Mouse (Mus musculus) CH12.LX (cell line): Measurements from ENCODE around the gene Mroh2a. TPM values are rescaled to one million over a fixed set of nuclear protein-coding genes. Genes with fewer than 3 reads are reported as not detected.

Experiments
- DNase-seq: peaks from one replicate; pipeline ENCODE4 v3.0.0-alpha.2; 2013; ENCODE audit errors: extremely low read depth
- H3K27ac ChIP-seq: 2 replicates; pipeline ENCODE4 v1.5.1; 2012; ENCODE audit warnings: low read depth, mild to moderate bottlenecking, control low read depth, moderate library complexity; ENCODE audit not compliant: insufficient read depth
- H3K27me3 ChIP-seq: replicated peaks from 2 replicates; pipeline ENCODE3; 2012; ENCODE audit warnings: inconsistent platforms
- H3K36me3 ChIP-seq, 2 experiments: replicated peaks in 1 of 2; 2 replicates each; pipeline versions ENCODE3 to v1.6.1; 2012; ENCODE audit warnings: inconsistent platforms in 1 of 2, low read length in 1 of 2, mild to moderate bottlenecking in 1 of 2, mixed read lengths in 1 of 2, moderate library complexity in 1 of 2; ENCODE audit not compliant: control insufficient read depth in 1 of 2, insufficient read depth in 1 of 2
- H3K4me1 ChIP-seq, 2 experiments: 2 replicates each; pipeline ENCODE4 v1.6.1; 2012; ENCODE audit warnings: inconsistent platforms in 1 of 2, moderate library complexity in 1 of 2; ENCODE audit not compliant: insufficient read depth in 2 of 2, control insufficient read depth in 1 of 2
- H3K4me2 ChIP-seq: 2 replicates; pipeline ENCODE4 v1.6.1; 2012; ENCODE audit warnings: low read depth, mild to moderate bottlenecking, control low read depth; ENCODE audit not compliant: poor library complexity, insufficient read depth, severe bottlenecking
- H3K4me3 ChIP-seq, 3 experiments: fragments of 150-350 bp in 1 of 3; sonication (generic) in 1 of 3; replicated peaks in 1 of 3; 2 replicates each; pipeline versions ENCODE3 to v1.5.1; 2011 to 2012; ENCODE audit warnings: low read depth in 2 of 3, low read length in 2 of 3, mild to moderate bottlenecking in 2 of 3, moderate library complexity in 2 of 3, control low read depth in 1 of 3, improper control_type of control experiment in 1 of 3, inconsistent platforms in 1 of 3, mixed read lengths in 1 of 3; ENCODE audit not compliant: poor library complexity in 1 of 3
- H3K79me2 ChIP-seq: replicated peaks from 2 replicates; pipeline ENCODE4 v1.6.1; 2012; ENCODE audit warnings: mild to moderate bottlenecking, moderate library complexity; ENCODE audit not compliant: control insufficient read depth, poor library complexity, insufficient read depth, severe bottlenecking; ENCODE audit errors: extremely low read depth
- H3K9ac ChIP-seq: 2 replicates; pipeline ENCODE4 v1.6.1; 2012; ENCODE audit warnings: low read depth, mild to moderate bottlenecking, control low read depth, moderate library complexity; ENCODE audit not compliant: insufficient read depth
- H3K9me3 ChIP-seq: replicated peaks from 2 replicates; pipeline ENCODE3; 2012; ENCODE audit warnings: low read length, inconsistent platforms, mixed read lengths
- BHLHE40 ChIP-seq: IDR thresholded peaks from 2 replicates; pipeline ENCODE4 v1.6.1; 2011; ENCODE audit warnings: mild to moderate bottlenecking, low read depth, low read length, improper control_type of control experiment
- CHD1 ChIP-seq: IDR thresholded peaks from 2 replicates; pipeline ENCODE4 v1.6.1; 2012; ENCODE audit warnings: low read depth, low read length, improper control_type of control experiment, inconsistent platforms
- CHD2 ChIP-seq: IDR thresholded peaks from 2 replicates; pipeline ENCODE4 v1.6.1; 2011; ENCODE audit warnings: low read length, improper control_type of control experiment
- CTCF ChIP-seq, 2 experiments: IDR thresholded peaks in 1 of 2; conservative IDR thresholded peaks in 1 of 2; 2 replicates each; pipeline ENCODE4 v1.5.1; 2011 to 2012; ENCODE audit warnings: low read depth in 2 of 2, low read length in 2 of 2, improper control_type of control experiment in 1 of 2, inconsistent platforms in 1 of 2, mild to moderate bottlenecking in 1 of 2, moderate library complexity in 1 of 2
- E2F4 ChIP-seq: IDR thresholded peaks from 2 replicates; pipeline ENCODE4 v1.6.1; 2011; ENCODE audit warnings: low read depth, low read length, improper control_type of control experiment; ENCODE audit not compliant: insufficient replicate concordance
- ELF1 ChIP-seq: IDR thresholded peaks from 2 replicates; pipeline ENCODE4 v1.6.1; 2014; ENCODE audit warnings: low read depth, mild to moderate bottlenecking, inconsistent platforms, low read length, improper control_type of control experiment
- EP300 ChIP-seq: IDR thresholded peaks from 2 replicates; pipeline ENCODE4 v1.6.1; 2011; ENCODE audit warnings: low read length, improper control_type of control experiment
- ETS1 ChIP-seq: conservative IDR thresholded peaks from 2 replicates; pipeline ENCODE4 v1.6.1; 2012; ENCODE audit warnings: low read depth, mild to moderate bottlenecking, inconsistent platforms, low read length, improper control_type of control experiment, moderate library complexity
- GABPA ChIP-seq: IDR thresholded peaks from 2 replicates; pipeline ENCODE4 v1.6.1; 2012; ENCODE audit warnings: low read depth, low read length, improper control_type of control experiment, inconsistent platforms; ENCODE audit not compliant: insufficient replicate concordance
- HCFC1 ChIP-seq: IDR thresholded peaks from 2 replicates; pipeline ENCODE4 v1.6.1; 2012; ENCODE audit warnings: low read depth, mild to moderate bottlenecking, inconsistent platforms, low read length, improper control_type of control experiment
- IRF4 ChIP-seq: IDR thresholded peaks from 2 replicates; pipeline ENCODE4 v1.6.1; 2014; ENCODE audit warnings: low read depth, mild to moderate bottlenecking, inconsistent platforms, low read length, improper control_type of control experiment
- JUN ChIP-seq: IDR thresholded peaks from 2 replicates; pipeline ENCODE4 v1.6.1; 2011; ENCODE audit warnings: low read depth, mild to moderate bottlenecking, low read length, improper control_type of control experiment, moderate library complexity; ENCODE audit not compliant: insufficient read depth
- JUND ChIP-seq: conservative IDR thresholded peaks from 2 replicates; pipeline ENCODE4 v1.6.1; 2011; ENCODE audit warnings: low read depth, low read length, improper control_type of control experiment
- KAT2A ChIP-seq: IDR thresholded peaks from 2 replicates; pipeline ENCODE4 v1.6.1; 2012; ENCODE audit warnings: low read length, improper control_type of control experiment, inconsistent platforms; ENCODE audit not compliant: insufficient replicate concordance
- MAFK ChIP-seq: IDR thresholded peaks from 2 replicates; pipeline ENCODE4 v1.6.1; 2011; ENCODE audit warnings: low read length, improper control_type of control experiment; ENCODE audit not compliant: insufficient replicate concordance
- MAX ChIP-seq: IDR thresholded peaks from 2 replicates; pipeline ENCODE4 v1.6.1; 2011; ENCODE audit warnings: low read length, improper control_type of control experiment
- MAZ ChIP-seq: IDR thresholded peaks from 2 replicates; pipeline ENCODE4 v1.6.1; 2012; ENCODE audit warnings: low read depth, mild to moderate bottlenecking, inconsistent platforms, low read length, improper control_type of control experiment, moderate library complexity
- MEF2A ChIP-seq: IDR thresholded peaks from 2 replicates; pipeline ENCODE4 v1.6.1; 2014; ENCODE audit warnings: low read depth, mild to moderate bottlenecking, inconsistent platforms, low read length, improper control_type of control experiment, borderline replicate concordance
- MXI1 ChIP-seq: IDR thresholded peaks from 2 replicates; pipeline ENCODE4 v1.6.1; 2011; ENCODE audit warnings: mild to moderate bottlenecking, low read depth, low read length, improper control_type of control experiment
- MYC ChIP-seq: IDR thresholded peaks from 2 replicates; pipeline ENCODE4 v1.6.1; 2011; ENCODE audit warnings: low read depth, mild to moderate bottlenecking, improper control_type of control experiment, low read length
- NELFE ChIP-seq: IDR thresholded peaks from 2 replicates; pipeline ENCODE4 v1.6.1; 2011; ENCODE audit warnings: low read depth, low read length, improper control_type of control experiment
- NRF1 ChIP-seq: IDR thresholded peaks from 2 replicates; pipeline ENCODE4 v1.6.1; 2014; ENCODE audit warnings: low read depth, mild to moderate bottlenecking, inconsistent platforms, low read length, improper control_type of control experiment, moderate library complexity
- PAX5 ChIP-seq: IDR thresholded peaks from 2 replicates; pipeline ENCODE4 v1.6.1; 2012; ENCODE audit warnings: low read length, inconsistent platforms, mixed read lengths
- POLR2A ChIP-seq: IDR thresholded peaks from 2 replicates; pipeline ENCODE4 v1.6.1; 2011; ENCODE audit warnings: low read depth, mild to moderate bottlenecking, improper control_type of control experiment, low read length
- POLR2AphosphoS2 ChIP-seq: IDR thresholded peaks from 2 replicates; pipeline ENCODE4 v1.6.1; 2011; ENCODE audit warnings: low read depth, low read length, improper control_type of control experiment
- RAD21 ChIP-seq: IDR thresholded peaks from 2 replicates; pipeline ENCODE4 v1.6.1; 2011; ENCODE audit warnings: low read depth, mild to moderate bottlenecking, low read length, improper control_type of control experiment, moderate library complexity
- RCOR1 ChIP-seq: conservative IDR thresholded peaks from 2 replicates; pipeline ENCODE4 v1.6.1; 2012; ENCODE audit warnings: low read depth, mild to moderate bottlenecking, inconsistent platforms, low read length, improper control_type of control experiment
- SIN3A ChIP-seq: IDR thresholded peaks from 2 replicates; pipeline ENCODE4 v1.6.1; 2012; ENCODE audit warnings: low read length, improper control_type of control experiment, inconsistent platforms
- SMC3 ChIP-seq: IDR thresholded peaks from 2 replicates; pipeline ENCODE4 v1.6.1; 2011; ENCODE audit warnings: low read depth, low read length, improper control_type of control experiment
- TBP ChIP-seq: conservative IDR thresholded peaks from 2 replicates; pipeline ENCODE4 v1.6.1; 2011; ENCODE audit warnings: low read depth, low read length, improper control_type of control experiment
- TCF12 ChIP-seq: IDR thresholded peaks from 2 replicates; pipeline ENCODE4 v1.6.1; 2014; ENCODE audit warnings: low read depth, mild to moderate bottlenecking, inconsistent platforms, low read length, improper control_type of control experiment
- UBTF ChIP-seq: IDR thresholded peaks from 2 replicates; pipeline ENCODE4 v1.6.1; 2012; ENCODE audit warnings: low read depth, mild to moderate bottlenecking, inconsistent platforms, low read length, improper control_type of control experiment, moderate library complexity
- USF1 ChIP-seq: IDR thresholded peaks from 2 replicates; pipeline ENCODE4 v1.6.1; 2014; ENCODE audit warnings: low read depth, mild to moderate bottlenecking, inconsistent platforms, low read length, improper control_type of control experiment
- USF2 ChIP-seq: conservative IDR thresholded peaks from 2 replicates; pipeline ENCODE4 v1.6.1; 2011; ENCODE audit warnings: low read depth, low read length, improper control_type of control experiment
- ZC3H11A ChIP-seq: IDR thresholded peaks from 2 replicates; pipeline ENCODE4 v1.6.1; 2012; ENCODE audit warnings: low read depth, mild to moderate bottlenecking, inconsistent platforms, low read length, improper control_type of control experiment
- ZKSCAN1 ChIP-seq: IDR thresholded peaks from 2 replicates; pipeline ENCODE4 v1.6.1; 2012; ENCODE audit warnings: low read depth, inconsistent platforms, low read length, improper control_type of control experiment, borderline replicate concordance
- ZMIZ1 ChIP-seq: IDR thresholded peaks from 2 replicates; pipeline ENCODE4 v1.6.1; 2012; ENCODE audit warnings: low read depth, mild to moderate bottlenecking, inconsistent platforms, low read length, improper control_type of control experiment
- ZNF384 ChIP-seq: IDR thresholded peaks from 2 replicates; pipeline ENCODE4 v1.6.1; 2012; ENCODE audit warnings: low read depth, low read length, improper control_type of control experiment, inconsistent platforms
- dilution Hi-C: fragments of 300-500 bp; cut with MboI; formaldehyde crosslinking; loops from 2 replicates; pipeline ENCODE4 v1.14.3; 2020; ENCODE audit warnings: low sequenced_read_pairs; ENCODE audit not compliant: extremely low pct_unique_long_range_greater_than_20kb, extremely low pct_ligation_motif_present
- in situ Hi-C: fragments of 300-500 bp; cut with MboI; formaldehyde crosslinking; loops from 3 replicates; pipeline ENCODE4 v1.14.3; 2019; ENCODE audit warnings: low sequenced_read_pairs, low pct_ligation_motif_present, low pct_unique_long_range_greater_than_20kb, mixed read lengths
- polyA plus RNA-seq: library from polyadenylated mRNA; unstranded; fragments of >175 nt; gene quantifications from 2 replicates; pipeline ENCODE4 v1.2.1, GENCODE M21; 2012; ENCODE audit warnings: low read depth; ENCODE audit not compliant: insufficient read length
- total RNA-seq, 2 experiments: library from RNA; depleted of rRNA; stranded (reverse); fragments of 300-350 nt in 1 of 2; fragments of >200 nt in 1 of 2; gene quantifications; 2 replicates each; pipeline ENCODE4 v1.2.3; 2012 to 2014

Gene Mroh2a
- total and polyA plus RNA-seq, 3 experiments, result 0.17 to 1.0 TPM; not detected in 1

DNA sequence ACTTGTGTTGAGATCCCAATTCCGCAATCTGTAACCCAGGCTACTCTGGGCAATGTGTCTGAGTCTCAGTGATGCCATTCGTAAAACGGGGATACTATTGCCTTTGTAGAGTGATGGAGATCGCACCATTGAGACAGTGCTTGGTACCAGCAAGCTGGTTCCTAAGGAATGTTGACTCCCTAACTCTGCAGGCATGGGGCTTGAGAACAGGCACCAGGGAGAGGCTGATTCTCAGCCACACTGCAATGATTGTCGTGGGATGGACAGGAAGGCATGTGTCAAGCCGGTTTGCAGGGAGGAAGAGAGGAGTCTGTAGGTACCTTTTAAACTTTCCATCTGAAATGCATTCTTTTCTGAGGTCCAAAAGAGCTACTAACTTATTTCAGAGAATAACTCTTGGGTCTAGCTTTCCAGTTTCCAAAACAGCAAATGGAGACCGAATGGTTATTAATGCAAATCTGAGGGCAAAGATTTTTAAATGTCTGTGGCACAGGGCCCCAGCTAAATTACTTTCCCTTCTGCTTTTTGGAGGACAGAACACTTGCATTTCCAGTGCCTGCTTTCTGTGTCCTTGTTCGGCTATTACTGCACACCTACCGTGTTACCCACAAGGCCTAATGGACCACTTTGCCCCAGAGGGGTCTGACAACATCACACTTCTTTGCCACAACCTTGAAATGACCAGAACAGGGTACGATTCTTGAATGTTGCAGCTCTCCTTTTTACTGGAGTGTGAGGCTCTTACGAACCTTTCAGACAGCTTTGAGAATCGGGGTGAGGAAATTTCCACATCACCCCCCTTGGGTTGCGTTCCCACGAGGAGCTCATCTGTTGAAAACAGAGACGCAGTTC lies 56.8 kb downstream of the Mroh2a start:
- TF ChIP-seq CHD2 (peak; percentile 36; the same call in 1 of the 2 replicates), JUND (peak; percentile 41; the same call in 1 of the 2 replicates), RCOR1 (peak; percentile 97), CHD1 (no peak), MXI1 (peak; percentile 32; the same call in 1 of the 2 replicates), MYC (peak; percentile 65), POLR2A (no peak), HCFC1 (no peak), BHLHE40 (peak; percentile 94), ZC3H11A (no peak), POLR2AphosphoS2 (no peak), USF2 (no peak), USF1 (no peak), GABPA (no peak), TBP (no peak), MEF2A (peak; percentile 94), PAX5 (no peak), NELFE (no peak), ETS1 (peak; percentile 86), MAX (peak; percentile 28), MAFK (peak; percentile 99), ZKSCAN1 (no peak), IRF4 (peak; percentile 100), SIN3A (peak; percentile 90), ELF1 (0 out of 2 replicates have a peak, but pooled peaks have one; percentile 29), EP300 (peak; percentile 97), KAT2A (no peak), E2F4 (no peak), ZMIZ1 (no peak), UBTF (no peak), JUN (0 out of 2 replicates have a peak, but pooled peaks have one; percentile 30), NRF1 (no peak), ZNF384 (peak; percentile 39; the same call in 1 of the 2 replicates), RAD21 (no peak), TCF12 (peak; percentile 83), SMC3 (no peak), MAZ (peak; percentile 76), CTCF (conservative IDR thresholded peaks at IDR 0.05 in 1 of 2, IDR thresholded peaks at IDR 0.05 in 1 of 2; ENCODE audit: low read depth in 2 of 2, low read length in 2 of 2) (peak in 1 of 2 experiments; percentile 4; a peak in 1 of 4 replicates)
- TF ChIP-seq, all 38 proteins: peak for 19
- in situ Hi-C loops, result loop anchor here (10.0 to 25.0 kb wide), 2 partner anchors 149 to 321 kb away; partner anchors contain the start of gene Ugt1a6a

More for the DNA sequence above, 56.8 kb downstream of the Mroh2a start:
- H3K4me2 ChIP-seq, result peak overlapping the region; percentile 14
- no peak overlapping the region for H3K27ac ChIP-seq
- no peaks in the 10 kb centered on the region for H3K79me2 ChIP-seq
- H3K4me1 ChIP-seq, result peaks cover 13 to 22% of the 10 kb centered on the region in 2 experiments
- H3K4me3 ChIP-seq, result peak overlapping the region in 1 of 3 experiments; percentile 5
- dilution Hi-C loops, result no loop called here
- DNase-seq, result peak; percentile 90
- H3K9ac ChIP-seq, result no peak overlapping the region
- H3K9me3 ChIP-seq, result peaks cover 26% of the 10 kb centered on the region
- H3K36me3 ChIP-seq, result no peaks in the 10 kb centered on the region
- H3K27me3 ChIP-seq, result peaks cover 81% of the 10 kb centered on the region
